Mouse (Mus musculus): Measurements from ENCODE around the gene 0610010K14Rik. TPM values are rescaled to one million over a fixed set of nuclear protein-coding genes. Genes with fewer than 3 reads are reported as not detected.
A peak's percentile ranks its signal among the peaks of the same experiment; 100 is the strongest.

The 0610010K14Rik gene
- polyA plus RNA-seq (2017; shearing (Covaris generic)), result 100 to 1,000 TPM; 124 to 159 TPM

DNA sequence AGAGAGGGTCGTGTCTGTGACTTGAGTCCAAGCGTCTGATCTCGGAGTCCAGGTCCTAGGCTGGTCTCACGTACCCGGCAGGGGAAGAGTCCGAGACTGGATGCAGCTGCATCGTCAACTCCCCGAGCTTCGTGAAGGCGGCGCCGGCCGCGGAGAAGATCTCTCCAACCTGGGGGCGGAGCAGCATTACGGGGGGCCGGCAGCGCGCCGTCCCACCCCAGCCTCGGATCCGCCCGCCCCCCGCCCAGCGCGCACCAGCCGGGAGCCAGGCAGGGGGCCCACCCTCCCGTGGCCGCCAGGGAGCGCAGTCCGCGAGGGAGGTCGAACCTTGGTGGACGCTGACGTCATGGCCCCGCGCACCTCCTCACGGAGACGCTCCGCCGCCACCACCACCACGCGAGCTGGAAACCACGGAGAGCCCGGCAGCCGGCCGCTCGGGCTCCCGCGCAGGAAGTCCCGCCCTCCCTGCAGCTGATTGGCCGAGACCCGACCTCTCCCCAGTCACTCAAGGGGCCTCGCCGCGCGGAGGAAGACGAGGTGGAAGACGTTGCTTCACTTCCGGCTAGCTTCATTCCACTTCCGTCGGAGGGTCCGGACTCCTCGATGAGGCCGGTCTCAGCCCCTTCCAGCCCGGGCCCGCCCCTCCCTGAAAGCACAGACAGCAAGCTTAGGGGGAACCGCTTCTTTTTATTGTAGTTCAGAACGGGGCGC is at the start of gene 0610010K14Rik:
TSS of gene 0610010K14Rik (minus strand) at position 458 of the 711 bp plus-strand sequence.
- peak; percentile 86 for ATAC-seq

DNA sequence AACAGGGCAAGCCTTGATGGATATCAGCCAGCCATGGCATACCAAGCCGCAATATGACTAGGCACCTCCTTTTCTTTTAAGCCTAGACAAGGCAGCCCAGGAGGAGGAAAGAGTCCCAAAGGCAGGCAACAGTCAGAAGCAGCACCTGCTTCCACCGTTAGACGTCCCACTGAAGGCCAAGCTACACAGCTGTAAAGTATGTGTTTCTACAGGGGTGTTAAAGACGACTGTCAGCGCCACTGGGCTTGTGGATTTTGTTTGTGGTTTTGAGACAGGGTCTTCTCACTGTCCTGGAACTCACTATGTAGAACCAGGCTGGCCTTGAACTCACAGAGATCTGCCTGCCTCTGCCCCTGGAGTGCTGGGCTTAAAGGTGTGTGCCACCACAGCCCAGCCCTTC is 48.0 kb upstream of the 0610010K14Rik start:
- no peak for ATAC-seq

DNA sequence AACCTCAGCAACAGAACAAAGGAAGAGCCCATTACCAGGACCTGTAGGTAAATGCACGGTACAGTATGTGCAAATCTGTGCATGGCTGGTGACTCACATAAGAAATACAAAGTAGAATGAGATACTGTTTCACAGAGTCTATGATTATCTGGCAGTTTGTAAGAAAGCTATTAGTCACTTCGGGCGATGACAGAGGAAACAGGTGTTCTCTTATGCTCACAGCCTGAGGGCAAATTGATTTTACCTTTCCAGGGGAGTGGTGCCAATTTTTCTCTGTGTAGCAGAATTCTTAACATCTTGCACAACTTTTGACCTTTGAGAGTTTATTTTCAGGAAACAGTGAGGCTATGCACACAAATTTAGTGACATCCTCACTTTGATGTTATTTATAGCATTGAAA is 47.0 kb upstream of the 0610010K14Rik start:
- ATAC-seq, result no peak

DNA sequence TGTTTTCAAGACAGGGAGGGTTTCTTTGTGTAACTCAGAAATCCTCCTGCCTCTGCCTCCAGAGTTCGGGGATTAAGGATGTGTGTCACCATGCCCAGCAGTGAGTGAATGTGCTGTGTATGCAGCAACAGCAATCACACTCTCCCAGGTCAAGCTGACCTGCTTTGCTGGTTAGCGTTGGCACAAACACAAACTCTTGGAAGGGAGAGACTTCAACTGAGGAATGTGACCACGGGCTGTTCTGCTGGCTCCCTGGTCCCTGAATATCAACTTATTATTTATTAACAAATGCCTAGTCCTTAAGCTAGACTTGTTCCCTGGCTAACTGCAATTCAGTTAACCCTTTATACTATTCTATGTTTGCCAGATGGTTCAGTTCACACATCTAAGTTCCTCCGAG is 46.0 kb upstream of the 0610010K14Rik start:
- no peak for ATAC-seq

DNA sequence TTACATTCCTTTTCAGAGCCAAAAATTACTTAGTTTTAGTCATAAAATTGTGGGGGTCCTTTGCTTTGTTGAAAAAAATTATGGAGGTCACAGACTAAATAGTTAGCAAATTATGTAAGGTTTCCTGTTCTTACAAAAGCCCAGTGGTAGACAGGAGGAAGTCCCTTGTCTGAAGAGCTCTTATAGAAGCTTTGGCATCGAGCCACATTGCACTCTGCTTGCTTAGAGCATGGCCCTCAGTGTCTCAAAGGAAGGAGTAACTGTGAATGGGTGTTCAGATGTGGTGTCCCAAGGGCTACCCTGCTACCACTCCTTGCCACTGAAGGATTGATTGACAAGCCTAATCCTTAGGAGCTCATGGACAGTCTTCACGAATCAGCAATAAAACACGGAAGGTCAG is 42.7 kb upstream of the 0610010K14Rik start:
- ATAC-seq, result no peak

DNA sequence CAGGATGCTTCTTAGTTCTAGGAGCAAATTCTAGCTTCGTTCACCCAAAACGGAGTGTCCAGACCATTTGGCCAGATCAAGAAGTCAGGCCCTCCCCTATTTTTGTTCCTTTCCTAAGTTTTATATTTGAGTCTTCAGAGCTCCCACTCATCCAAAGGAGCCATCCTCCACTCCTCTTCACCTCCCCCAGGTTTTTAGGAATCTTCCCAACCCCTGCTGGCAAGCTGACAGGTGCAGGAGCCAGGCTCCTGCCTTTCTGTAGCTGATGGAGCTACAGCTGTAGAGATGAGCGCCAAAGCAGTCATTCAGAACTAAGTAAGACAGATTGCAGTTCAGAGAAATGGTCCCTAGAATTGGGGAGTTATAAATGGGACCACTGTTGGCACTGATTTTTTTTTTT is 41.2 kb upstream of the 0610010K14Rik start:
- ATAC-seq, result no peak

DNA sequence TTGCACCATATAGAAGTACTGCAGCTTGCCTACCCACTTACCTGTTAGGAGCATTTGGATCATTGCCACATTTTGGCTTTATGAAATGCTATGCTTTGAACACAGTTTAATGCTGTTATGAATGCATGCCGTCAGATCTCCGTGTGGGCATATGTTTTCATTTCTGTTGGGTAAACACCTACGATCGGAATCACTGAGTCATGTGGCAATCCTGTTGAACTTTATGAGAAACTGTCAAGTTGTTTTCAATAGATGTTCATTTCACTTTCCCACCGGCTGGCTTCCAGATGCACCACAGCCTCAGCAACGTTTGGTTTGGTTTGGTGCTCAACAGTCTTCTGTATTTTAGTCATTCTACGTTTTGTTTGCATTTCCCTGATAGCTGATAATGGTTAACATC is 33.9 kb upstream of the 0610010K14Rik start:
- ATAC-seq, result no peak

DNA sequence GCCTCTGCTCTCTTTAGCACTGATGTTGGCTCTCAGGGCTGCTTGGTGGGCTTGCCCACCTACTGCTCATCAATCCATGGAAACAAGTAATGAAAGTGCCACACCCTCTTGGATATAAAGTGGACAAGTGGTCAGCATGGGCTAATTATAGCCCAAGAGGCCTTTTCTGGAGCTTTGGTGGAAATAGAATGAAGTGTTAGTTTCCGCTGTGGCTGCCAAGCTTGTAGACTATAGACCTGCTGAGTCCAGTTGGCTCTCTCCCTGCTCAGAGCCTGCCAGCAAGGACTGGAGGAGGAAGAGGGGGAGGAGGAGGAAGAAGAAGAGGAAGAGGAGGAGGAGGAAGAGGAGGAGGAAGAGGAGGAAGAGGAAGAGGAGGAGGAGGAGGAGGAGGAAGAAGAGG is 28.7 kb upstream of the 0610010K14Rik start:
- no peak for ATAC-seq

DNA sequence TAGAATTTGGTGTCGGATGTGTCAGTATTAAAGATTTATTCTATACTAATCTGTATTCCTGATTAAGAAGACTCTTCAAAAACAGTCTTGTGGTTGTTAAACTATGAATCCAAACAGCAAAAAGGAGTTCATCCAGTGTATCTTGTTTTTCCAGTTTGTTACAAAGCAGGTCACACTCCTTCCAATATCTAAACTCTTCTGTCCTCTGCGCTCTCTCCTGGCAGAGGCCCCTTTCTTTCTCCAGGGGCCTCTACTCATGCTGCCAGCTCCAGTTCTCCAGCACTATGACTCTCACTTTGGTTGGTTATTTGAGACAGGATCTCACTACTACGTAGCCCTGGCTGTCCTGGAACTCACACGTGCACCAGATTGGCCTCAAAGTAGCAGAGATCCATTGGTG is 28.1 kb upstream of the 0610010K14Rik start:
- no peak for ATAC-seq

DNA sequence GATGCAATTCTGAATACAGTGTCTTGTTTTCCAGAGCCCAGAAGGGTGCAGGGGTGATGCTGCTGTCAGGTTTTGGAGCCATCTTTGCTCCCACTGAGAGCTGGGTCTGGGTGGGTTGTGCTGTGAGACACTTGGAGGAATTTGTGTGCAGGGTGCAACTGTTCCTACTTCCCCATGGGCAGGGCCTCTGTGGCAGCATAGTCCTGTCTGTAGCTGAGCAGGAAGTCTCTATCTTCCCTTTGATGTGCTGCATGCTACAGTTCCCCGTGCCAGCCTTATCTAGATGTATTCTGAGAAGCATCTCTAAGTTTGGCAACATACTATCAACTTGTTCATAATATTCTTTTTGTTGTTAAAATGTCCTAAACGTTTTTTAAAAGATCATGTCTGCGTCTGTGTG is 27.5 kb upstream of the 0610010K14Rik start:
- peak; percentile 71 for ATAC-seq

DNA sequence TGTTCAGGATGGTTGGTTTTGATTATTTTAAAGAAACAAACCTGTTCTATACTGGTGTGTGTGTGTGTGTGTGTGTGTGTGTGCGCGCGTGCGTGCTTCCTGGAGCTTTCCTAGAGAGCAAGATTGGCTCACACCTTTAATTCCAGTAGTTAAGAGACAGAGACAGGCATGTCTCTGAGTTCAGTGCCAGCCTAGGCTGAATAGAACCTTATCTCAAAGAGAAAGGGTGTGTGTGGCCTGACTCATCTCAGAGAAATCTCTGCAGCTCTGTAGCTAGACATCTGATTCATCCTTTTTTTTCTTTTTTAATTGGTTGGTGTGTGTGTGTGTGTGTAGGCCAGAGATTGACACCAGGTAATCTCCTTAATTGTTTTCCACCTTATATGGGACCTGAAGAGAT is 21.3 kb upstream of the 0610010K14Rik start:
- no peak for ATAC-seq

DNA sequence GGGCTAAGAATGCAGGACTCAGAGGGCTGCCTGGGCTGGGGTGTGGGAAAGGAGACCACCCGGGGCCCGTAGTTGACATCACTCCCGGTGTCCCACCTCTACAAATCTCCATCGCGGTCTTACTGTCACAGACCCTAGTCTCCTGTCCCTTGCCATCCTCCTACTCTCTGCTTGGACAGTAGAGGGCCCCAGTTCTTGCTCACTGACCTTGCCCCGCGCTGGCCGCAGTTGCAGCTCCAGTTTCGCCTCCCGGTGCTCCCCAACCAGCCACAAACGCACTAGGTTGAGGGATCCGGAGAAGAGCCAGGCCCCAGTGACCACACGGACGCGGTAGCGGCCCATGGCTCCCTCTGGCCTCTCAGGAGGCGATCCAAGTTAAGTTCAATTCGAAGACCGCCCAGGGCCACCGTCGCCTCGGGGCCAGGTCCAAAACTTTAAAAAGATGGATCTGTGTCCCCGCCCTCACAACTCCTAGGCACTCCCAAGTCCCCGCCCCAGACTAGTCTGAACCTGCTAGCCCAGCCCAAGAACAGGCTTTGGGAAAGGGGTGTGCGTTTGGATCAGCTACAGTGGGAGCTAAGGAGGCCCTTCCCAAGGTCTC is 17.3 kb upstream of the 0610010K14Rik start, which contains the start of gene Alox12:
TSS of gene Alox12 (minus strand) at position 423 of the 601 bp plus-strand sequence.
- no peak for ATAC-seq

DNA sequence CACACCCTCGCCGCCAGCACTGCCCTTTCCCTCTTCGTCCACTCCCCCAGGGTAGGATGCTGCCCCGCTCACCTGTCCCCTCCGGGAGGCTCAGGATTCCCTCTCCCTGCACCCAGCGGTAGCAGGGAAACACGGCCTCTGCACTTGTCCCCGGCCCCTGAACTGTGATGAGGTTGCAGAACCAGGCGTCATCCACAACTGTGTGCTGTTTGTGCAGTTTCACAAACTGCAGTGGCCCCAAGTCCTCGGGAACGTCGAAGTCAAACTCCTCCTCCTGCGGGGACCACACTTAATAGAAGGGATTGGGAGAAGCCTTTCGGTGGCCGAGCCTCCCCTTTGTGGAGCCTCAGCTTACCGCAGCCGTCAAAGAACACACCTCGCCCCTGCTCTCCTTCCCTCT is 16.6 kb upstream of the 0610010K14Rik start:
- no peak for ATAC-seq

DNA sequence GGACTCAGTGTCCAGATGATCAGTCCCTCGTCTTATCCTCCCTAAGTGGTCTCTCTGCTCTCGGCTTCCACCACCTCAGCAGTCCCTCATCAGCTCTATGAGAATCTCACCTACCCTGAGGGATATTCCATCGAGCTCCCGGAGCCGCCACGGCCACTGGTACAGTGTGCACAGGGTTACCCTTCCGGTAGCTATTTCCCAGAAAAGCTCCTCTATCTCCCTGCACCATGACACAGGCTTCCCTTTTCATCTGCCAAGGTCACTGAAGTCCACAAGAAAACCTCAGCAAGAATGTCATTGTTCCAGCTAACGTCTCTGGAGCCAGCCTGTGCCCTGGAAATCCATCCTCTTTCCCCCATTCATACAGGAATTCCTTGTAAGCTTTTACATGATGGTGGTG is 14.1 kb upstream of the 0610010K14Rik start:
- no peak for ATAC-seq

DNA sequence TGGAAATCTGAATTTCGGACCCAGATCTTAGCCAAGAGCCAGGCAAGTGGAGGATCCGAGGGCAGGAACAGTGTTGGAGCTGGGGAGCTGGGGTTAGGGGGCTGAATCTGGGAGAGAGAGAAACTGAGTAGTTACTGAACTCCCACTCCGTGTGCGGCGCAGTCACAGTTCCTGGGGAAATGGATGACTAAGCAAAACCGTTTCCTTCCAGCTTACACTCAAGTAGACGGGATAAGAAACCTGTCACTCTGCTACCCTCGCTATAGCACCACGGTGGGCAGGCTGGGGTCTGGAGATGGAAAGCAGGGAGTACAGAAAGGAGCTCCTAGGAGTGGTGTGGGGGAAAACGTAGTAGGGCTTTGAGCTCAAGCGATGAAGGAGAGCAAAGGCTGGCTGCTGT is 12.4 kb upstream of the 0610010K14Rik start:
- ATAC-seq, result no peak

DNA sequence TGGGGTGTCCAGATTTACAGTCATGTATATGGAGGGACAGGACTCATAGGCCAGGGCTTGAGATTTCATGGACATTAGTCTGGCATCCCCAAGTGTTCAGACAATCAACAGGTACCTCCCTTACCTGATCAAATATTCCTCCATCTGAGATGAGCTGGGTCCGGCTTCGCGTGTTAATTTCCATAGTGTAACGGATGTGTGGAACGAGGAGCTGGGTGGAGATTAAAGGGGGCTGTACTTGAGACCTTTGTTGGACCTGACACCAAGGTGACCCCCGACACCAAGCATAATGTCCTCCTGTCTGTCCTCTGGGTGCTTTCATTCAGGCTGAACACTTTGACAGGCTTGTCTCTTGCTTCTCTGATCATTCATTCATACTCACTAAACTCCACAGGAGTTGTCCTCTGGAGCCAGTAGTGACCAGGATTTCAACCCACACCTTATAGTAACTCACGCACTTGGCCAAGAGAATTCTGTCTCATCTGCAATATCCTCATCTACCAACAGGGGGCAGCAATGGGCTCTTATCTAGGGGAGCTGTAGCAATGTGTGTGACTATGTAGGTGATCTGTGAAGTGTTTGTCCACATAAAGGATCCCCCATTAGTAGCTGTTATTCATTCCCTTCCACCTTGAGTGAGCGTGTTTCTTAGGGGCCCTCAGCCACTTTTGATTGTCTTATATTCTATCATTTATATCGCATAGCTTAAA is 9.6 kb upstream of the 0610010K14Rik start:
- ATAC-seq, result no peak

DNA sequence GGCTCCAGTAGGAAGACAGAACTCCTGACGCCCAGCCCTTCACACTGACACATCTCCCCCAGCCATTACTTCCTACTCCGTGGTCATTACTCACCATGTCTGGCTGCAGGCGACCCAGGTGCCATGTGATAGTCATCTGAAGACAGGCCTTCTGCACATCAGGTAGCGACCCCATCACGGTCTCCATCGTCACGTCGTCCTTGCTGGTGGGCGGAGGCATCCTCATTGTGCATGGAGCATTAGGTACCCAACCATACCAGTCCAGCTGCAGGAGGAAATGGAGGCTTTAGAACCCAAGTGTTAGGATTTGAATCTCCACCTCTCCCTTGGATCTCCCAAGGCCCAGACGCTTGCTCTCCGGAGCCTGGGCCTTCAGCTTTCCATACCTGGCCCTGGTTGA is 4.9 kb upstream of the 0610010K14Rik start:
- ATAC-seq, result no peak

DNA sequence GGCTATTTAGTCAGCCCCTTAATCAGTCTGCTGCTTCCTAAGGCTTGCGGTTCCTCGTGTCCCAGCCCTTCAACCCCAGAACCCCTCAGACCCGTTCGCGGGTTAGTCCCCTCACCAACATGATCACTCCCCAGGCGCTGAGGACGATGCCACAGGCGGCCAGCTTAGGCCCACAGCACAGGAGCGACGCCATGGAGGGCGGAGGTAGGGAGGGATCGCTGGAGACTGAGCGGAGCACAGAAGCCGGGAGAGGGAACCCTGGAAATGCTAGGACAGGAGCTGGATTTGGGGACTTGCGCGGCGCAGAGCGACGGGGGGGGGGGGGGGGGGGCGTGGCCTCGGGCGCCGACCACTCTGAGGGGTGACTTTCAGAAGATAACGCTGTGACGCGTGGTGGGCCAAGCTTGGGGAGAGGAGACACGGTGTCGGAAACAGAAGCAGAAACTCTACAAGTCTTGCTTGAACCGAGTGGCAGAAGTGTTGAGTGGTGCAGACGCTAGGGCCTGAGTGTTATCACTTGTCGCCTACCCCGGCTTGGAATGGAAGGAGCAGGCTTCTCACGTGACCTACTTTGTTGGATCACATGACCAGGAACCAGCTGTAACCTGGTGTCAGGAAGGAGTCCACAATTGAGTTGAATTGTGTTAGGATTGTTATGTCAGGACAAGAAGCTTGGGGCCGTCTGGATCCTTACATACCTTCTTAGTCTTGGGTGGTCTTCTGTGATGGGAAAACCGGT is 2.0 kb upstream of the 0610010K14Rik start, which contains the start of the genes Gm21988 and Rnasek:
TSS of gene Gm21988 (minus strand) at position 290 of the 739 bp plus-strand sequence.
TSS of gene Rnasek (minus strand) at position 302 of the 739 bp plus-strand sequence.
- ATAC-seq, result peak; percentile 45

DNA sequence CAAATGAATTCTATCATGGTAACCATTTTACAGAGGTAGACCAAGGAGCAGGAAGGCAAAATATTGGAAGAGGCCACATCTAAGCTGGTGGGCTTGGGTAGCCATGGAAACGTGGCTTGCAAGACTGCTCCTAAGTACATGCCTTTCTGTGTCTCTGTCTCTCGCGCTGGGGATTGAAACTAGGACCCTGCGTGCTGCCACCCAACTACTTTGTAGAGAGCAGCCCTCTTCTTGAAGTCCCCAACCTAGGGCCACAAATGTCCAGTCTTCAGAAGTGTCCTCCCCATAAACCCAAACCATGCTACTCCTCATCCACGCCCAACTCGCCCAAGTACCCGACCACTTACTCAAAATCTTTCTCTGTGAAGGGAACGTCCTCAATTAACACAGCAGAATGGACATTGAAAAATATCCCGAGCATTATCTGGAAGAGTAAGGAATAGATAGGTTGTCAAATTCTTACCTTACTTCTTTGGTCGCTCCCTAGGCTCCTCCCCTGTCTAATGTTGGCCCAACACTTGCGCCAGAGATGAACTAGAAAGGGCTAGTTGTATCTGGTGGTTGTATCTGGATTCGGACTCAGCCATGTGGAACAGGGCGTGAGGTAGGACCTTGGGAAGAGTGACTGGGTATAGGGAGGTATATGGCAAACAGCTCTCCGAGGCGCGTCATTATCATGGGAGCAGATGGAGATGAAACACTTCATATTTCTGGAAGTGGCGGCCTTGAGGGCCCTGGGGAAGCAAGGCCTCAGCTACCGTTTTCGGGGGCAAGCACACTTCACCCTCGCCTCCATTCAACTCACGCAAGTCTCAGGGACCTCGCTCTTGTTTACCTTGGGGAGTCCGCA is 1.1 kb upstream of the 0610010K14Rik start:
- ATAC-seq, result no peak

DNA sequence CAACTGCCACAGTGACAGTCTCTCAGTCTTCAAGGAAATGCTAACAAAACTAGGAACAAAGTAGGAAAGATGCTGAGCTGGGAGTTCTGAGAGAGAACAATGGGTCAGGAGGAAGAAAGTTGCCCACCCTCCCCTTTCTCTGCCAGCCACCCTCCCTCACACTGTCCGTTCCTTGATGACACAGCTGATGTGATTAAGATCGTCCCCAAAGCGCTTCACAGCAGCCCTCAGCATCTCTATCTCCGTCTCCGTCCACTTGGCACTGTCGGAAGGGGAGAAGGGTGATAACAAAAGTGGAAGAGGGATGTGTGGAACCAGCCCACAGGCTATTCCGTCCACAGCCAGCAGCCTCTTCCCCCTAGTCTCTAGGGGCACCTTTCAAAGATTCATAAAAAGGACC is 997 bp downstream of the 0610010K14Rik start:
- no peak for ATAC-seq

DNA sequence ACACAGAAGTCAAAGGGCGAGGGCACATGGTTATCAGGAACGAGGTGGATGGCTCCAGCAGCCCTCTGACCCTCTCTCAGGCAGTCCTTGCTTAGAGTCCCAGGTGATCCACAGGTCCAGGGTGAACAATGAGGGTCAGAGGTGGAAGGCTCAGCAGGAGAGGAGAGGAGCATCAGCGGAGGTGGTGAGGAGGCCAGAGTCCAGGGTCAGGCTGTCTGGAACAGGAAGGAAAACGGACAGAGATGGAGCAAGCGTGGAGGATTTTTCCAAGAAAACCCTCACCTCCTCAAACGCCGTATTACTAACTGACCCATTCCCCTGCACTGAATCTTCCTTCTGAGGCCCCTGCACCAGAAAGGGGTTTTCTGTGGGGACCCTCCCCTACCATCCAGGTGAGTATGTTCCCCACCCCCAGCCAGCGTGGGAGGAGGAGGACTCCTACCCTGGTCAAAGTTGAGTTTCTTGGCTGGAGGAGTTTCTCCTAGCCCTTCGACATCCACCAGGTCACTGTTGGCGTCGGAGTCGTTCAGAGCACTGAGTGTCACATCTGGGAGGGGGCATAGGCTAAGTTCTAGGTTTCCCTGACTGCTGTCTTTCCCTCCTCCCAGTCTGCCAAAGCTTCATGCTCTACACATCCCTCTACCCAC is 2.3 kb downstream of the 0610010K14Rik start:
- no peak for ATAC-seq
